ENCODE assay signal across 8 mouse cellular contexts in the genomic region with DNA sequence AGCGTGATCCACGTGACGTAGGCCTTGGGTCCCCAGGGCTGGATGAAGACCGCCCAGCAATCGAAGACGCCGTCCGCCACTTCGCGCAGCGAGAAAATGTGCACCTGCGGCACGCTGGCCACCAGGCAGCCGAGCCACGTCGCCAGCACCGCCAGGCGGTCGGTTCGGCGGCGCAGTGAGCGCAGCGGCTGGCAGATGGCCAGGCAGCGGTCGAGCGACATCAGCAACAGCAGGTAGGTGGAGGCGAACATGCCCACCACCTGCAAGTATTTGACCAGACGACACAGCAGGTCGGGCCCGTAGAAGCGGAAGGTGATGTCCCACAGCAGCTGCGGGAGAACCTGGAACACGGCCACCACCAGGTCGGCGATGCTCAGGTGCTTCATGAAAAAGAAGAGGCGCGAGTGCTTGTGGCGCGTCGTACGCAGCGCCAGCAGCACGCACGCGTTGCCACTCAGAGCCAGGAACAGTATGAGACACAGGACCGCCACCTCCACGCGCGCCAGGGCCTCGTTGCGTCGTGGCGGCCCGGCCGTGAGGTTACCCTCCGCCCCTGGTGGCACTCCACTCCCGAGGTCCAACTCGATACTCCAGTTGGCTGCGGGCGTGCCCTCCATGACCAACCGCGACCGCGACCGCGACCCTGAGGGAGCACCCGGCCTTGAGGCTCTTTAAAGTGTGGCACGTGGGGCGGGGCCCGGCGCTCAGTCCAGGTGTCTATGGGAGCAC. TPM values are rescaled to one million over a fixed set of nuclear protein-coding genes. Genes with fewer than 3 reads are reported as not detected.
DNase-seq lines count a peak whose midpoint lies in the region; ATAC-seq and TF ChIP-seq lines count a peak whose summit lies in the region.

No protein-coding gene starts in this region.

- H3K4me2 ChIP-seq in intestine, postnatal 0 days (replicated peaks; ENCODE audit: low read depth): peak overlapping the region; percentile 82
- peak overlapping the region; percentile 70 for H3K4me2 ChIP-seq in midbrain, embryonic 14.5 days (ENCODE audit: low read length)

- peak; percentile 89 for DNase-seq in heart, adult 11 months
- DNase-seq in heart, adult 9 months (ENCODE audit: low spot score in 2 of 2): no peak
- no peak for DNase-seq in G1E (ENCODE audit: low spot score)
- DNase-seq in forebrain, embryonic 10.5 days (ENCODE audit: extremely low spot score, low spot score): peak; percentile 28
- DNase-seq in midbrain, embryonic 14.5 days: peak; percentile 73
- DNase-seq in spleen, postnatal 4 days (ENCODE audit: low spot score in 2 of 2): no peak

- no peaks in the 10 kb centered on the region for H3K4me1 ChIP-seq in G1E (ENCODE audit: insufficient read depth, low read depth, low read length)
- peaks cover 23% of the 10 kb centered on the region for H3K4me1 ChIP-seq in forebrain, embryonic 10.5 days
- 0 out of 2 replicates have a peak, but pooled peaks cover 3% of the 10 kb centered on the region for H3K4me1 ChIP-seq in intestine, postnatal 0 days (replicated peaks; ENCODE audit: control insufficient read depth, insufficient read depth, low read length)
- peaks cover 11% of the 10 kb centered on the region; the same call in 1 of the 2 replicates for H3K4me1 ChIP-seq in midbrain, embryonic 14.5 days (ENCODE audit: control insufficient read depth, insufficient read depth, low read length)

- peak overlapping the region; percentile 44; the same call in 1 of the 2 replicates for H3K4me3 ChIP-seq in G1E (ENCODE audit: low read depth, low read length)
- peak overlapping the region; percentile 50 for H3K4me3 ChIP-seq in forebrain, embryonic 10.5 days
- H3K4me3 ChIP-seq in intestine, postnatal 0 days (ENCODE audit: low read depth, low read length): peak overlapping the region; percentile 35
- peak overlapping the region; percentile 36 for H3K4me3 ChIP-seq in midbrain, embryonic 14.5 days (replicated peaks; ENCODE audit: low read depth, low read length)

- no peak for ATAC-seq in G1E (ENCODE audit: extremely low read depth, insufficient number of reproducible peaks, low FRiP score, poor library complexity, severe bottlenecking)
- ATAC-seq in intestine, postnatal 0 days: no peak
- peak; percentile 18; the same call in 1 of the 2 replicates for ATAC-seq in midbrain, embryonic 14.5 days (ENCODE audit: low FRiP score, low TSS enrichment)
- ATAC-seq in megakaryocyte-erythroid progenitor cell, adult 5-6 weeks (replicated peaks; ENCODE audit: low FRiP score, low TSS enrichment, poor library complexity, severe bottlenecking): no peak

- H3K36me3 ChIP-seq in G1E (replicated peaks): no peaks in the 10 kb centered on the region
- no peaks in the 10 kb centered on the region for H3K36me3 ChIP-seq in forebrain, embryonic 10.5 days (replicated peaks)
- no peaks in the 10 kb centered on the region for H3K36me3 ChIP-seq in intestine, postnatal 0 days (ENCODE audit: control insufficient read depth, insufficient read depth)
- H3K36me3 ChIP-seq in midbrain, embryonic 14.5 days (ENCODE audit: control insufficient read depth, insufficient read depth, low read length): no peaks in the 10 kb centered on the region

- TF ChIP-seq CTCF in G1E (IDR thresholded peaks at IDR 0.05; ENCODE audit: low read depth, low read length): no peak
- peak; percentile 35 for TF ChIP-seq CTCF in intestine, postnatal 0 days (IDR thresholded peaks at IDR 0.05; ENCODE audit: low read depth)

- no peak overlapping the region for H3K9ac ChIP-seq in intestine, postnatal 0 days (ENCODE audit: low read depth, low read length)
- peak overlapping the region; percentile 29; the same call in 1 of the 2 replicates for H3K9ac ChIP-seq in midbrain, embryonic 14.5 days (replicated peaks; ENCODE audit: low read length)

- no peaks in the 10 kb centered on the region for H3K27me3 ChIP-seq in G1E (ENCODE audit: insufficient read depth, low read length)
- peaks cover 86% of the 10 kb centered on the region for H3K27me3 ChIP-seq in forebrain, embryonic 10.5 days (ENCODE audit: poor library complexity, severe bottlenecking)
- H3K27me3 ChIP-seq in intestine, postnatal 0 days (replicated peaks; ENCODE audit: control insufficient read depth, insufficient read depth, low read length): peaks cover 36% of the 10 kb centered on the region
- H3K27me3 ChIP-seq in midbrain, embryonic 14.5 days (ENCODE audit: control insufficient read depth, insufficient read depth, low read length): peaks cover 33% of the 10 kb centered on the region

- H3K9me3 ChIP-seq in G1E (replicated peaks): peaks cover 87% of the 10 kb centered on the region
- no peaks in the 10 kb centered on the region for H3K9me3 ChIP-seq in forebrain, embryonic 10.5 days
- H3K9me3 ChIP-seq in intestine, postnatal 0 days (ENCODE audit: control insufficient read depth): no peaks in the 10 kb centered on the region
- H3K9me3 ChIP-seq in midbrain, embryonic 14.5 days (ENCODE audit: control insufficient read depth, low read length): no peaks in the 10 kb centered on the region

- 5% methylated on average over 72 of the region's 72 CpGs for whole genome bisulfite sequencing in forebrain, embryonic 10.5 days
- WGBS in intestine, postnatal 0 days: 5% methylated on average over 72 of the region's 72 CpGs
- 4% methylated on average over 72 of the region's 72 CpGs for WGBS in midbrain, embryonic 14.5 days

- H3K27ac ChIP-seq in forebrain, embryonic 10.5 days: no peak overlapping the region
- H3K27ac ChIP-seq in intestine, postnatal 0 days (ENCODE audit: low read depth, low read length): no peak overlapping the region
- H3K27ac ChIP-seq in midbrain, embryonic 14.5 days (replicated peaks; ENCODE audit: low read depth, low read length): no peak overlapping the region

RNA-seq across cellular contexts. Expression of a gene that starts 0.4 kb away (rescaled TPM):
- total RNA-seq in G1E (2014; fragmentation: Nextera tagmentation) (not detected in 2 replicates), G1E (2017) (0.06 and 0.27 TPM in 2 replicates)
- polyA plus RNA-seq in G1E (2012): 0.01 TPM in 1 of 2 replicates, not detected in the other
- 0.06 and 0.12 TPM in 2 replicates for polyA plus RNA-seq in forebrain, embryonic 10.5 days (2016; fragmentation: Nextera tagmentation; extraction: Ambion mirVana)
- polyA plus RNA-seq in intestine, postnatal 0 days (2015; fragmentation: Nextera tagmentation; extraction: Ambion mirVana): 0.14 and 0.18 TPM in 2 replicates
- polyA plus RNA-seq in midbrain, embryonic 14.5 days (2014; fragmentation: Nextera tagmentation; extraction: Ambion mirVana): 0.64 and 1.1 TPM in 2 replicates
- total RNA-seq in megakaryocyte-erythroid progenitor cell, adult 5-6 weeks (2014; fragmentation: Nextera tagmentation): not detected in 2 replicates
- 0.15 TPM in 1 of 2 replicates, not detected in the other for total RNA-seq in megakaryocyte-erythroid progenitor cell, adult 5-6 weeks (2017)

RNA-seq across cellular contexts. Expression of a gene that starts 30.0 kb away (rescaled TPM):
- total RNA-seq in G1E (2014; fragmentation: Nextera tagmentation) (not detected in 2 replicates), G1E (2017) (not detected in 2 replicates)
- polyA plus RNA-seq in G1E (2012): not detected in 2 replicates
- polyA plus RNA-seq in forebrain, embryonic 10.5 days (2016; fragmentation: Nextera tagmentation; extraction: Ambion mirVana): not detected in 2 replicates
- polyA plus RNA-seq in intestine, postnatal 0 days (2015; fragmentation: Nextera tagmentation; extraction: Ambion mirVana): 4.1 and 4.9 TPM in 2 replicates
- not detected in 2 replicates for polyA plus RNA-seq in midbrain, embryonic 14.5 days (2014; fragmentation: Nextera tagmentation; extraction: Ambion mirVana)
- not detected in 2 replicates for total RNA-seq in megakaryocyte-erythroid progenitor cell, adult 5-6 weeks (2014; fragmentation: Nextera tagmentation)
- total RNA-seq in megakaryocyte-erythroid progenitor cell, adult 5-6 weeks (2017): not detected in 2 replicates

Comparison
In these comparisons a context has a peak if more than half of its experiments do, and no peak if none do; other contexts are left out.
1. DNase-seq: peak in heart, adult 11 months (single experiment), forebrain, embryonic 10.5 days (single experiment) and midbrain, embryonic 14.5 days (single experiment); none in heart, adult 9 months (0 of 2), G1E (single experiment) and spleen, postnatal 4 days (0 of 2).
2. Peak in every context shown above with its lines, with median percentiles within 50 percentile points of each other: H3K4me3 ChIP-seq.